Mouse (Mus musculus): ENCODE results near the gene Adra1d.

Gene Adra1d

GRCm38 (mm10) chr2:131538341-131538740 is 23.7 kb downstream of the Adra1d start:
- DNase-seq: peak; percentile 28

- no peak for DNase-seq
These were observed 26.9 kb downstream of the Adra1d start for GRCm38 (mm10) chr2:131535168-131535567.

GRCm38 (mm10) chr2:131531271-131531670 is 30.8 kb downstream of the Adra1d start:
- DNase-seq: peak; percentile 64

- peak; percentile 48 for DNase-seq
These were observed 31.5 kb downstream of the Adra1d start for GRCm38 (mm10) chr2:131530623-131531008.

GRCm38 (mm10) chr2:131529898-131530622 is 32.0 kb downstream of the Adra1d start:
- DNase-seq: peak; percentile 74

GRCm38 (mm10) chr2:131527061-131527460 is 35.0 kb downstream of the Adra1d start:
- DNase-seq: no peak

GRCm38 (mm10) chr2:131520743-131521142 is 41.3 kb downstream of the Adra1d start:
- no peak for DNase-seq

GRCm38 (mm10) chr2:131518790-131519189 is 43.3 kb downstream of the Adra1d start:
- DNase-seq: no peak

GRCm38 (mm10) chr2:131517550-131517949 is 44.5 kb downstream of the Adra1d start:
- no peak for DNase-seq

GRCm38 (mm10) chr2:131514055-131514621 is 47.9 kb downstream of the Adra1d start:
- no peak for DNase-seq

- DNase-seq: no peak
These were observed 48.6 kb downstream of the Adra1d start for GRCm38 (mm10) chr2:131513477-131513876.

- DNase-seq: no peak
These were observed 51.6 kb downstream of the Adra1d start for GRCm38 (mm10) chr2:131510531-131510930.

- peak; percentile 61 for DNase-seq
These were observed 52.3 kb downstream of the Adra1d start for GRCm38 (mm10) chr2:131509671-131510313.

GRCm38 (mm10) chr2:131508501-131508900 is 53.6 kb downstream of the Adra1d start:
- no peak for DNase-seq

- no peak for DNase-seq
These were observed 55.7 kb downstream of the Adra1d start for GRCm38 (mm10) chr2:131506358-131506757.

GRCm38 (mm10) chr2:131505431-131505830 is 56.7 kb downstream of the Adra1d start:
- DNase-seq: no peak

- DNase-seq: no peak
These were observed 59.5 kb downstream of the Adra1d start for GRCm38 (mm10) chr2:131502561-131502960.

- no peak for DNase-seq
These were observed 60.2 kb downstream of the Adra1d start for GRCm38 (mm10) chr2:131501886-131502285.

GRCm38 (mm10) chr2:131499290-131499845 is 62.7 kb downstream of the Adra1d start:
- DNase-seq: no peak

- no peak for DNase-seq
These were observed 63.9 kb downstream of the Adra1d start for GRCm38 (mm10) chr2:131498219-131498618.

- no peak for DNase-seq
These were observed 64.7 kb downstream of the Adra1d start for GRCm38 (mm10) chr2:131497224-131497856.

GRCm38 (mm10) chr2:131496125-131496820 is 65.8 kb downstream of the Adra1d start:
- no peak for DNase-seq

Measured in kidney, adult 9 months (tissue).